Mouse (Mus musculus) hindbrain, embryonic 12.5 days (tissue): ENCODE measurements around the gene Gm42957. TPM values are rescaled to one million over a fixed set of nuclear protein-coding genes. Genes with fewer than 3 reads are reported as not detected.

ENCODE experiments used
- ATAC-seq: fragments of 200-750 bp; cut with Nextera tagmentation; 2 replicates; pipeline ENCODE4 v1.8.0; 2017; ENCODE audit warnings: moderate TSS enrichment; ENCODE audit not compliant: low FRiP score
- H3K27ac ChIP-seq: fragments of 300-500 bp; sonication (generic); 2 replicates; pipeline ENCODE4 v1.5.1; 2016; ENCODE audit warnings: mild to moderate bottlenecking
- H3K27me3 ChIP-seq: fragments of 300-500 bp; sonication (generic); 2 replicates; pipeline ENCODE4 v1.6.1; 2016; ENCODE audit warnings: mild to moderate bottlenecking
- H3K36me3 ChIP-seq: fragments of 300-500 bp; sonication (generic); 2 replicates; pipeline ENCODE4 v1.6.1; 2016; ENCODE audit warnings: mild to moderate bottlenecking
- H3K4me1 ChIP-seq: fragments of 300-500 bp; sonication (generic); 2 replicates; pipeline ENCODE4 v1.6.1; 2016
- H3K4me2 ChIP-seq: fragments of 300-500 bp; sonication (generic); replicated peaks from 2 replicates; pipeline ENCODE4 v1.6.1; 2016; ENCODE audit warnings: mild to moderate bottlenecking
- H3K4me3 ChIP-seq: fragments of 300-500 bp; sonication (generic); 2 replicates; pipeline ENCODE4 v1.5.1; 2016; ENCODE audit warnings: mild to moderate bottlenecking
- H3K9ac ChIP-seq: fragments of 300-500 bp; sonication (generic); 2 replicates; pipeline ENCODE4 v1.6.1; 2016; ENCODE audit warnings: mild to moderate bottlenecking, moderate library complexity
- H3K9me3 ChIP-seq: fragments of 300-500 bp; sonication (generic); replicated peaks from 2 replicates; pipeline ENCODE4 v1.6.1; 2016; ENCODE audit warnings: mild to moderate bottlenecking
- WGBS: fragments of 180-500 bp; shearing (Covaris S2); methylation state at CpG from one replicate; pipeline ENCODE4 v1.1.7; 2016; 5-methylcytosine and 5-hydroxymethylcytosine counted together
- polyA plus RNA-seq: library from polyadenylated mRNA; unstranded; fragments of >200 nt; fragmentation: Nextera tagmentation; extraction: Ambion mirVana; gene quantifications from 2 replicates; pipeline ENCODE4 v1.2.1, GENCODE M21; 2016

The Gm42957 gene
- polyA plus RNA-seq, 1 experiment from 2014 or later = 0.31 TPM

GRCm38 (mm10) chr3:96701003-96701402 is 65.7 kb downstream of the Gm42957 start:
- peaks cover 17% of the 10 kb centered on the region for H3K4me1 ChIP-seq
- no peaks in the 10 kb centered on the region for H3K9me3 ChIP-seq
- no peak overlapping the region for H3K4me2 ChIP-seq
- H3K27me3 ChIP-seq = no peaks in the 10 kb centered on the region
- no peak overlapping the region for H3K27ac ChIP-seq
- 82% methylated on average over 4 of the region's 4 CpGs for WGBS
- H3K4me3 ChIP-seq = no peak overlapping the region
- no peak for ATAC-seq
- H3K9ac ChIP-seq = no peak overlapping the region
- H3K36me3 ChIP-seq = peaks cover 49% of the 10 kb centered on the region

Other genes starting within 250 kb of the Gm42957 start
- gene BC107364, start 183.2 kb upstream of the Gm42957 start, polyA plus RNA-seq = not detected in 2 replicates
- gene Hfe2, start 110.3 kb upstream of the Gm42957 start, polyA plus RNA-seq = 0.70 and 2.5 TPM in 2 replicates
- 58.7 and 59.9 TPM in 2 replicates for gene Txnip, start 77.5 kb upstream of the Gm42957 start, polyA plus RNA-seq
- gene Gm16253, start 58.5 kb upstream of the Gm42957 start, polyA plus RNA-seq = 1.3 and 1.7 TPM in 2 replicates
- 40.0 and 42.3 TPM in 2 replicates for gene Polr3gl, start 41.3 kb upstream of the Gm42957 start, polyA plus RNA-seq
- 4.6 and 5.1 TPM in 2 replicates for gene Ankrd34a, start 38.8 kb upstream of the Gm42957 start, polyA plus RNA-seq
- 6.6 and 7.3 TPM in 2 replicates for gene Lix1l, start 34.3 kb upstream of the Gm42957 start, polyA plus RNA-seq
- 142 and 152 TPM in 2 replicates for gene Rbm8a, start 5.5 kb upstream of the Gm42957 start, polyA plus RNA-seq
- 40.8 and 48.2 TPM in 2 replicates for gene Pex11b, start 98 bp upstream of the Gm42957 start, polyA plus RNA-seq
- gene Itga10, start 10.1 kb downstream of the Gm42957 start, polyA plus RNA-seq = 0.71 and 1.3 TPM in 2 replicates
- gene Ankrd35, start 34.7 kb downstream of the Gm42957 start, polyA plus RNA-seq = 0.57 and 0.58 TPM in 2 replicates
- 48.2 and 55.0 TPM in 2 replicates for gene Pias3, start 60.9 kb downstream of the Gm42957 start, polyA plus RNA-seq
- gene Nudt17, start 73.1 kb downstream of the Gm42957 start, polyA plus RNA-seq = 10.9 and 13.9 TPM in 2 replicates
- gene Polr3c, start 92.2 kb downstream of the Gm42957 start, polyA plus RNA-seq = 35.9 and 36.0 TPM in 2 replicates
- 78.2 and 87.9 TPM in 2 replicates for gene Rnf115, start 92.2 kb downstream of the Gm42957 start, polyA plus RNA-seq
- 0.09 TPM in 1 of 2 replicates, not detected in the other for gene Pdzk1, start 193.8 kb downstream of the Gm42957 start, polyA plus RNA-seq
- gene Cd160, start 193.9 kb downstream of the Gm42957 start, polyA plus RNA-seq = 0.13 and 0.19 TPM in 2 replicates